Mouse (Mus musculus) hematopoietic stem cell, adult 5-6 weeks (primary cell): ENCODE results near the gene Tmem151b. TPM values are rescaled to one million over a fixed set of nuclear protein-coding genes. Genes with fewer than 3 reads are reported as not detected.

ENCODE experiments used
- ATAC-seq, 2 experiments: fragments of 125-278 bp in 1 of 2; replicated peaks in 1 of 2; 2 replicates each; pipeline ENCODE4 v1.8.0; 2016 to 2017; ENCODE audit warnings: inconsistent platforms in 2 of 2, mild to moderate bottlenecking in 2 of 2, moderate number of reproducible peaks in 2 of 2, low read depth in 1 of 2, moderate TSS enrichment in 1 of 2; ENCODE audit not compliant: low FRiP score in 2 of 2, poor library complexity in 2 of 2, severe bottlenecking in 2 of 2, insufficient read depth in 1 of 2, low TSS enrichment in 1 of 2
- total RNA-seq: library from RNA; stranded (forward); fragments of 172-1452, 232-1000 nt; gene quantifications from 2 replicates; pipeline ENCODE4 v1.2.3, GENCODE M21; 2017

Tmem151b gene
- total RNA-seq, 1 experiment from 2014 or later: 0.25 TPM

DNA sequence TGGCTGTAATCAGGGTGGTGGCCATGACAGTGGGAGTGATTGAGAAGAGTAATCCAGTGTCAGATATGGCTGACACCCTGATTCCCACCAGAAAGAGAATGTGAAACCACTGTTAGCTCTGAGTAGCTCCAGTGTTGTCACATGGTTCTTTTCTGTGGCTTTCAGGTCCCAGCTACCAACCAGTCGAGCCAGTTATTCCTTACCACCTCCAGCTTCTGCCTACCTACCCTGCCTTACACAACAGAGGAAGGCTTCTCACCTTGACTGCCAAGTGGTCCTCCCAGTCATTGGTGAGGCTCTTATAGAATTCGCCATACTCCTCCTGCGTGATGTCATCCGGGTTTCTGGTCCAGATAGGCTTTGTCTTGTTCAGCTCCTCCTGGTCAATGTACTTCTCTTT, 20.5 kb upstream of the Tmem151b start:
- ATAC-seq: no peak

DNA sequence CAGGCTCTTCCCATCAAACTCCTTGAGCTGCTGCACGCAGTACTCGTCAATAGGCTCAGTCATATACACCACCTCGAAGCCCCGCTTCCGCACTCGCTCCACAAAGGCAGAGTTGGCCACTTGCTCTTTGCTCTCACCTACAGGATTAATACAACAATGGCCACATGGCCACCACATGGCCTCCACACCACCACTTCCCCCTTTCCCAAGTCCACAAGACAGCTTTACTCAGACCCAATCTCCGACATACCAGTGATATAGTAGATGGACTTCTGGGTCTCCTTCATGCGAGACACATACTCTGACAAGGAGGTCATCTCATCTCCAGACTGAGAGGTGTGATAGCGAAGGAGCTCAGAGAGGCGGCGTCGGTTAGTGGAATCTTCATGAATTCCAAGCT, 19.5 kb upstream of the Tmem151b start:
- no peak for ATAC-seq

DNA sequence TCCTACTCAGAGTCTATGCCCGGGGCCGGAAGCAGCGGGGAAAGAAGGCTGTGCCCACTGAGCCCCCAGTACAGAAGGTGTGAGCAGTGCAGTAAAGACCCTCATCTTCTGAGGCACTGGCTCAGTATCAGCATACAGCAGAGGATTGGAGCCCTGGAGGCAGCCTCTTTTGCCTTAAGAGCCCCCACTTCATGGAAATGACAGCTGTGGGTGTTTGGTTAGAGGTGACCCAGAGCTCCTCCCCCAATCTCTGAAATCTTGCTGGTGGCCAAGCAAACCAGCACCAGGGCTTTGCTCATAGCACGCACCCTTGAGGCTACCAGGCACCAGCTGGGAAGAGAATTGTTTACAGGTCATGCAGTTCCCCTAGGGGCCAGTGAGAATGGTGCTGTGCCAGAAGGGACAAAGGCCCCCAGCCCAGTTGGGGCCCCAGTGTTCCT, 17.7 kb upstream of the Tmem151b start:
- ATAC-seq: no peak

DNA sequence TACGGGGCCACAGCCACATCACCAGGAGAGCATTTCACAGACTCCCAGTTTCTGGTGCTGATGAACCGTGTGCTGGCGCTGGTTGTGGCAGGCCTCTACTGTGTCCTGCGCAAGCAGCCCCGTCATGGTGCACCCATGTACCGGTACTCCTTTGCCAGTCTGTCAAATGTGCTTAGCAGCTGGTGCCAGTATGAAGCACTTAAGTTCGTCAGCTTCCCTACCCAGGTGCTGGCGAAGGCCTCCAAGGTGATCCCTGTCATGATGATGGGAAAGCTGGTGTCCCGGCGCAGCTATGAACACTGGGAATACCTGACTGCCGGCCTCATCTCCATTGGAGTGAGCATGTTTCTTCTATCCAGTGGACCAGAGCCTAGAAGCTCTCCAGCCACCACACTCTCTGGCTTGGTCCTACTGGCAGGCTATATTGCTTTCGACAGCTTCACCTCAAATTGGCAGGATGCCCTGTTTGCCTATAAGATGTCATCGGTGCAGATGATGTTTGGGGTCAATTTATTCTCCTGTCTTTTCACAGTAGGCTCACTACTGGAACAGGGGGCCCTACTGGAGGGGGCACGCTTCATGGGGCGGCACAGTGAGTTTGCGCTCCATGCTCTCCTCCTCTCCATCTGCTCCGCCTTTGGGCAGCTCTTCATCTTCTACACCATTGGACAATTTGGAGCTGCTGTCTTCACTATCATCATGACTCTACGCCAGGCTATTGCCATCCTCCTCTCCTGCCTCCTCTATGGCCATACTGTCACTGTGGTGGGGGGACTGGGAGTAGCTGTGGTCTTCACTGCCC, 17.1 kb upstream of the Tmem151b start:
- no peak for ATAC-seq

DNA sequence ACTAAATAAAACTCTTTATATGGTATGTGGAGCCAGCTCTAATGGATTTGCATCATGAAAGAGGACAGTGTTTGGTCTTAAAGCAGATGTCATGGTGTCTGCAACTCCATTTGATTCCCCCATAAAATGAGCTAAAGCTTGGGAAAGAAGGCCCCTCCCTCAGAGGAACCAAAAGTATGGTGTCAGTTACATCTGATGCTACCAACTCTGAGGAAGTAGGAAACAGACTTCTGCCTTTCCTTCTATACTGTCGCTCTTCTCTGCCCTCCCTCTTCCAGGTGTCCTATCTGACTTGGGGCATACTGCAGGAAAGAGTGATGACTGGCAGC, 16.5 kb upstream of the Tmem151b start:
- ATAC-seq: no peak

DNA sequence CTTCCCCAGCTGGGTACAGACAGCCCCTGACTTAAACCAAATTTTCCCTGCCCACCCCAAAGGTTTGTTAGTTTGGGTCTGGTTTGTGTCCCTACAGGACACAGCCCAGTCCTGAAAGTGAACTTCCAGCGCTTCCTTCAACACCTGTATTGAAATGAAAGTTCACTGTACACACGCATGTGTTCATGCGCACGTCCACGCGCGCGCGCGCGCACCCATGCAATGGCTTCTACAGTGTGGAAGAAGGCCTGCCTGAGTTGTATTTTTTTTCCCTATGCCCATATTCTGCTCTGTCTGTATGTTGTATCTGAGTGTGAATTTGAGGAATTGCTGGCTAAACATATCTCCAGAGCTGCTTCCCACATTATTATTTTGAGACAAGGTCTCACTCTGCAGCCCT, 15.6 kb upstream of the Tmem151b start:
- ATAC-seq: no peak

DNA sequence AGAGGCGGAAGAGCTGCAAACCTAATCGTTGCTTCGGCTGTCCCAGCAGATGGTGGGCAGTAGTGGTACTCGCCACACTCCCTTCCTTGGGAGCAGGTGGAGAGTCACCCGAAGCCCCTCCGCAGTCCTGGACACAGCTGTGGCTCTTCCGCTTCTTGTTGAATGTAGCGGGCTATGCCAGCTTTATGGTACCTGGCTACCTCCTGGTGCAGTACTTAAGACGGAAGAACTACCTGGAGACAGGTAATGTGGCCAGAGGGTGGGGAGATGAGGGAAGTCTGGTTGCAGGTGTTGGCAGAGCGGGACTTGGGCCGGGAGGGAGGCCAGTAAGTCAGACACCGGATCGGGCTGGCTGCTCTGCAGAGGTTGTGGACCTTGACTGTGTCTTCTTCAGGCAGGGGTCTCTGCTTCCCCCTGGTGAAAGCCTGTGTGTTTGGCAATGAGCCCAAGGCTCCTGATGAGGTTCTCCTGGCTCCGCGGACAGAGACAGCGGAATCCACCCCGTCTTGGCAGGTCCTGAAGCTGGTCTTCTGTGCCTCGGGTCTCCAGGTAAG, 15.1 kb upstream of the Tmem151b start:
- ATAC-seq: 0 out of 4 replicates have a peak, but pooled peaks of 1 of the 2 experiments have one; percentile 17

DNA sequence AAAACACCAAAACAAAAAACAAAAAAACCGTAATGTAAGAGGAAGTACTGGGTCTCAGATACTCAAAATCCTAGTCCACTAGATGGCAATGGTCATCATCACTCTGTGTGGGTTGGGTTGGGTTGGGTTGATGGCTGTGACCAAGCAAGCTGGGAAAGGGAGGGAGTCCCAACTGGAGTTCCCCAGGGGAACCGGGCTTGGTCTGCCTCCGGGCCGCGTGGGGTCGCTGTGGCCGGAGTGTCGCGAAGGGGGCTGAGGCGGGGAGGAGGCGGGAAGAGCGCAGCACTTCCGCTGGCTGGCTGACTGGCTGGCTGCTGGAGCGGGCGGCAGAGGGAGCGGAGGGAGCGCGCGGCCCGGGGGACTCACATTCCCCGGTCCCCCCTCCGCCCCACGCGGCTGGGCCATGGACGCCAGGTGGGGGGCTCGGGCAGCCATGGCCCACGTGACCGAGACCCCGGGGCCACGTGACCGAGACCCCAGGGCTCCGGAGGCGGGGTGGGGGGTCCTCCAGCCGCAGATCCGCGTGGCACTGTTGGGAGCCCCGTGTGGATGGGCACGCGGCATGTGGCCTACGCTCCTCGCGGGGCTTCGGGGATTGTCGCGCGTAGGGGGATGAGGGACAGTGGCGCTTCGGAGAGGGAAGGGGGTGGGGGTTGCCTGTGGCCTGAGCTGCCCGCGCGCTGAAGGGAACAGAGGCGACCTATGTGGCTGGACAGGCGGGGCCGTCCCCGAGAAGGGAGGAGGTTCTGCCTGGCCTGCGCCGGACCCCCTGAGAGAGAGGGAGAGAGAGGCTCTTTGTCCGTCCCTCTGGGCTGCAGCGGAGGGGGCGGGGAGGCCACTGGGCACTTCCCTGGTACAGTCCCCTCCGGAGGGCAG, 14.4 kb upstream of the Tmem151b start, which contains the start of gene Slc35b2:
TSS of gene Slc35b2 (plus strand) at position 220 of the 876 bp plus-strand sequence.
- peak; percentile 74 for ATAC-seq

DNA sequence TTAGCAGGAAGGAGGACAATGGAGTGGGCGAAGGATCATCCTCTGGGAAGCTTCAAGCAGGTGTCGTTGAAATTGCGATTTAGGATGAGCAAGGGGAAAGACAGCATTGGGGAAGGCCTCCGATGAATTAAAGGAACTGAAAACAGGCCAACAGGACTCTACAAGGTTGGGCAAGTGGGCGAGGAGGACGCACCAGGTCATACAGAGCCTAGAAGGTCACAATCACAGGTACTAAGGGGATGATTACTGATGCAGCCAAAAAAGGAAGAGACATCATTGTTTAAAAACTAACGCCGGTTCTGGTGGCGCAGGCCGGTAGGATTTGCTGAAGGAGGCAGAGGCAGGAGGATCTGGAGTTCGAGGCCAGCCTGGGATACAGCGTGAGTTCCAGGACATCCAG, 13.7 kb upstream of the Tmem151b start:
- no peak for ATAC-seq

DNA sequence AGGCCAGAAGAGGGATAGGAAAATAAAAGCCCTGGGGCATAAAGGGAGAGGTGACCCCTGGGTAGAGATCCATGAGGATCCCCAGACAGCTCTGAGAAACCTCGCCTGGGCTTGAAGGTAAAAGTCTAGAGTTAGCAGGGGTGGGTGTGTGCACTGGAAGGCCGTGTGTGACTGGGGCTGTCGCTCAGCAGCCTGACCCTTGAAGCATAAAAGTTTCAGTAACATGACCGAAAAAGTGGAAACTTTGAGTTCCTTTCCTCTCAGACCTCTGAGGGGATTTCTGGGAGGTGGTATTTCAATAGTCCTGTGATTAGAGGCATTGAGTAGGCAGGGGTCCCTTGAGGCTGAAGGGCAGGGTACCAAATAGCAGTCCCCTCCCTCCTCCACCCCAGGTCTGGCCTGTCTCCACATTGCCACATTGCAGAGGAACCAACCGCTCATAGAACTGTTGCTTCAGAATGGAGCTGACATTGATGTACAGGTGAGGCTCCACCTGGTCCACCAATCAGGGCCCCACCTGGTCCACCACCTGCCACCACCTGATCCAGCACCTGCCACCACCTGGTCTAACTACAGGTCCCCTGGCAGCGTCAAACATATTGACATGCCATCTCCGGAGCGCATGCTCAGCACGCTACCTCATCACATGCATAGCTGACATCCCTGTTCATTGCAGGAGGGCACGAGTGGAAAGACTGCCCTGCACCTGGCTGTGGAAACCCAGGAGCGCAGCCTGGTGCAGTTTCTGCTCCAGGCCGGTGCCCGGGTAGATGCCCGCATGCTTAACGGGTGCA, 10.5 kb upstream of the Tmem151b start:
- ATAC-seq: no peak

DNA sequence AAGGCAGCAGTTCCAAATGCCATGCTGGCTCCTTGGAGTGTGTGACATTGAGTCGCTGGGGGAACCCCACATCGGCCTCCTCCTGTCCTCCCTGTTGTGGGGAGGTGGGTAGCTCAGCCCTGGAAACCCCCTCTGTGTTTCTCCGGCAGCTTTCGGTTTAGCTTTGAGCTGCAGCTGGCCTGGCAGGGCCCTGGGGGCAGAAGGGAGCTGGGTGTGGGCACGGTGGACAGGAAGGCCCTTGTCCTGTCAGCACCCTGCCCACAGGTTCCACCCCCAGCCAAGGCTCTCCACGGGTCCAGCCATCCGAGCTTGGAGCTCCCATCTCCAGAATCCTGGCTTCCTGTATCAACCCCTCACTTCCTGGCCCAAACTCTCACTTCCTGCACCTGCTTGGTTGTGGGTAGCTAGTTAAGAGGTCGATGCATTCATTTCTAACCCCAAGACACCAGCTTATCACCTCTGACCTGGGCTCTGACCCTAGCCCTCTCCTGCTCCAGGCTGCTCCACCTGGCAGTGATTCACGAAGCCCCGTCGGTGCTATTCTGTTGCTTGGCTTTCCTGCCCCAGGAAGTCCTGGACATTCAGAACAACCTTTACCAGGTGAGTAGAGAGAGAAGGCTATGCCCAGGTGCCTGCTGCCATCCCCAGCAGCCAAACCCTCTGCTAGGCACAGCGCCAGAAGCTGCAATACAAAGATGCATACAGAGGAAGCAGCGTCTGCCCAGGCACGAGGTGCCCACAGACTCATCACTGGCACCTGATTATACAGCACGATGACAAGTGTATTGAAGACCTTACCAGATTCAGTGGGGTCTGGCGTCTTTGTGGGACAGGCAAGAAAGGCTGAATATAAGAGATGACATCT, 8.8 kb upstream of the Tmem151b start:
- ATAC-seq: peak; percentile 3 to 29; a peak in 2 of 4 replicates

DNA sequence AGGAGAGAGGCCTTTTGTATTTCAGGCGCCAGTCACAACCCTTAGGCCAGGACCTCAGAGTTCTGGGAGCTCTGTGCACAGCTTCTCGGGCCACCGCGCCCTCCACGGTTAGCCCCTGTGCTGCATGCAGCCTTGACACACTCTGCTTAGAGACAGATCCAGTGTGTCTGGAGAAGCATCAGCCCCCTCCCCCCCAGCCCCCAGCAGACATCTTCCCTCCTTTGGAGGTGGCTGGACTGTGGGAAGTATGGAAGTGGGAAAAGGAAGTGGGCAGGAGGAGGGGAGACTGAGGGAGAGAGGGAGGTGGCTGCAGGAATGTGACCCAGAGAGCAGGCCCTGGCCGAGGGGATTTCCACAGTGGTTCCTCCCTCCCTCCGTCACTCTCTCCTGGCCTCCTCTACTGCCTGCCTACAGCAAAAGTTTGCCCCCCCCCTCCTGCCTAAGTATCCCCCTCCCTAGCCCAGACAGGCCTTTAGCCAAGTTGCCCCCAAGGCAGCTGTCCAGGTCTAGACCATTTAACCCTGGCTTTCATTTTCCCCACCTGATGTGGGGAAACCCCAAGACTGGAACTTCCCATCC, 7.9 kb upstream of the Tmem151b start:
- ATAC-seq: no peak

DNA sequence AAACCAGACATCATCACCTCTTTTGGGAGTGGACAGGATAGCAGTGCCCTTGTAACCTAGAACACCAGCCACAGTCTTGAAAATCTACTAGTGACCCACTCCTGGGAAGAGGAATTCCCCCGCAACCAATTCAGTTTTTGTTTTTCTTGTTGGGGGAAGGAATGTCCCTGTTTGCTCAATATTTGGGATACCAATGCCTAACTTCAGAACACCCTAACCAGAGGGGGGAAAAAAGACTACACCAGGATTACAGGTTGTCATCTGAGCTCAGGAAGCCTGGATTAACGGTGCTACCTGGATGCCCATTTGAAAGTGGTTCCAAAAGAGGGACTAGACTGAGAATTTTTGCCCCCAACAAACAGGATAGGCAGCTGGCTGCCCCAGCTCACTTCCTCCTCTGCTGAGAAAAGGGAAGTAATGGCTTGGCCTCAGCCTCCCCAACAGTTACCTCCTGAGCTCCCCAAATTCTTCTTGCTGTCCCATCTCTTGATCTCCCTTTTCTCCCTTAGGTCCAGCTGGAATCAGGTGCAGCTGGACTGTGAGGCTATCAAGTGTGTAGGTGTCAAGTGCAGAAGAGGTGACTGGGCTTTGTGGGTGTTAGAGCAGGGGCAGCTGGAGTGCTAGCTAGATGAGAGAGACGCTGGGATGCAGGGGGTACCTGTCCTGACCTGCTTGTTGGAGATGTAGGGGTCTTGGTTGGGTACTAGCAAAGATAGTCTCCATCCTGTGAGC, 7.2 kb upstream of the Tmem151b start:
- ATAC-seq: 0 out of 4 replicates have a peak, but pooled peaks have one; percentile 23 to 37

DNA sequence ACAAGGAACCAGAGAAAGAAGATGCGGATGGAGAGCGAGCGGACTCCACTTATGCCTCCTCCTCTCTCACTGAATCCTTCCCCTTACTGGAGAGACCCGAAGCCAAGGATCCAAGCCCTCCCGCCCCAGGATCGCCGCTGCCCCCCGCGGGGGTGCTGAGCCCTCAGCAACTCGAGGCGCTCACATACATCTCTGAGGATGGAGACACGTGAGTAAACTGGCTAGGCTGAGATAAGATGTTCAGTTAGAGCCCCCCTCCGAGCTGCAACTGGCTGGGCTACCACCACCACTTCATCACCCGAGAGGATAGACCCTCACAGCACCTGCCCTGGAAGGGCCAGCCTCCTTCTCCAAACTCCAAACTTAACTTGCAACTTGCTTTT, 6.6 kb upstream of the Tmem151b start:
- ATAC-seq: no peak

DNA sequence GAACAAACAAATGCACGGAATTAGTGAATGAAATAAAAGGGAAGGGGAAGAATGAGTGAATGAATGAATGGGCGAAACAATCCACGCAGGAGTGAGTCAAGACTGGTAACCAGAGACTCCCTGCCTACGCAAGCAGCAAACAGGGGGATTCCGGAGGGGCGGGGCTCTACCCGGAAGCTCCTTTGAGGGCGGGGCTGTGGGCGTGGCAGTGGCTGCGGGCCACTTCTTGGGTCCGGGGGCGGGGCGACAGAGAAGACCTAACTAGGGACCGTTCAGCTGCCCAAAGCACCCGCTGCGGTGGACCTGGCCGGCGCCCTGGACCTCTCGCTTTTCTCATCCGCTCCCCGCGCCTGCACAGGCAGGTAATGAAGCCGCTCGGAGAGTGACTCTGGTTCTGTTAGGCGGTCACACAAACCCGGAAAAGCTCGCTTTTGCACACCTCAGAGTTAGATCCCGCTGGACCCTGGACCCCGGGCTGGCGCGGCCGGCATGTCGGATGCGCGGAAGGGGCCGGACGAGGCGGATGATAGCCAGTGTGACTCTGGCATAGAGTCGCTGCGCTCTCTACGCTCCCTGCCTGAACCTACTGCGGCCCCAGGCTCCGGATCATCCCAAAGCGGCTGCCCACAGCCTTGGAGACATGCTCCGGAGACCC, 6.1 kb upstream of the Tmem151b start, which contains the start of gene Nfkbie:
TSS of gene Nfkbie (plus strand) at position 252 of the 655 bp plus-strand sequence.
- peak; percentile 50 to 59 for ATAC-seq
